Mouse (Mus musculus): ENCODE results near the gene Slc4a7.

- no peak for TF ChIP-seq CTCF (IDR thresholded peaks at IDR 0.05; ENCODE audit: insufficient read depth, low read depth, low read length)
- no peak for TF ChIP-seq POLR2A (IDR thresholded peaks at IDR 0.05; ENCODE audit: insufficient read depth, low read depth, low read length)
Measured at GRCm38 (mm10) chr14:14714130-14714529, 12.1 kb downstream of the Slc4a7 start.

Measured in olfactory bulb, adult 2 months (tissue).